Mouse (Mus musculus): ENCODE results near the gene Csrp1. TPM values are rescaled to one million over a fixed set of nuclear protein-coding genes. Genes with fewer than 3 reads are reported as not detected.

The Csrp1 gene
- total and polyA plus RNA-seq, 3 experiments, result 44.4 to 73.0 TPM; not detected in 1

DNA sequence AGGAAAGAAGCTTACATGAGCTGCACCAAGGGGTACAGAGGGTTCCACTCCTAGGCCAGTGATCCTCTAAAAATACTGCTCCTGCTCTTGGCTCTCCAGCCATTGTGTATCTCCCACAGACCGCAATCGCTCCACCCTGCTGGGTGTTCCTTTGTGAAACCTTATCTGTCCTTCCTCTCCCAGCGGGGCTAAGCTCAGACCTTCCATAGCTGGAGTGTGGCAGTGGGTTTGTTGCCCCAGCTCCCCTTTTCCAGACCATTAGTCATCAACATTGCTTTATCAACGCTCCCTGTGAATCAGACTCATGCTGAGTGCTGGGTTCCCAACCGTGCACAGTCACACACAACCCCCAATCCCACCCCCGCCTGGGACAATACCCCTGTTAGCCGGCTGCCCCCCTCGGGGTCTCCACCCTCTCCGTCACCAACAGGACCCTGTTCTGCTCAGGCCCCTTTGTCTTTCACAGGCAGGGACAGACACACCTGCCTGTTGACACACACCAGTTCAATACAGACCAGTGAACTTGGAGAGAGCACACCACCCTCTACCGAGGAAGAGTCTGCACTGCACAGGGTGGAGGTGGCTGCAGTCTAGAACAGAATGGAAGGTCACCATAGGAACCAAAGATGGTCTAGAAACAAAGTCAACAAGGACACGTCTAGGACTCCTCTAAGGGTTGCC, 44.3 kb upstream of the Csrp1 start:
- peak overlapping the region; percentile 25 for H3K27ac ChIP-seq (ENCODE audit: control insufficient read depth, low read depth, low read length)
- H3K4me3 ChIP-seq (ENCODE audit: control insufficient read depth in 1 of 2, insufficient read depth in 1 of 2, low read depth in 2 of 2, low read length in 2 of 2), result peak overlapping the region; percentile 18 to 31
- H3K36me3 ChIP-seq (ENCODE audit: control insufficient read depth in 1 of 2, insufficient read depth in 2 of 2, low read length in 2 of 2), result peaks cover 0 to 14% of the 10 kb centered on the region in 2 experiments; a peak in 2 of 4 replicates
- H3K9me3 ChIP-seq (replicated peaks; ENCODE audit: insufficient read depth, low read length), result no peaks in the 10 kb centered on the region
- peaks cover 2 to 21% of the 10 kb centered on the region in 2 experiments for H3K4me1 ChIP-seq (ENCODE audit: control insufficient read depth in 1 of 2, insufficient read depth in 2 of 2, low read length in 2 of 2)
- H3K9ac ChIP-seq (ENCODE audit: control insufficient read depth, low read depth, low read length, poor library complexity, severe bottlenecking), result peak overlapping the region; percentile 0
- no peaks in the 10 kb centered on the region for H3K79me2 ChIP-seq (ENCODE audit: control insufficient read depth, insufficient read depth, low read length, poor library complexity)
- peak; percentile 58 for TF ChIP-seq ETS1 (IDR thresholded peaks at IDR 0.05; ENCODE audit: low read depth, low read length)
- peak; percentile 11 for TF ChIP-seq RAD21 (IDR thresholded peaks at IDR 0.05; ENCODE audit: low read depth, low read length)
- TF ChIP-seq MAFK (IDR thresholded peaks at IDR 0.05; ENCODE audit: borderline replicate concordance, low read depth, low read length), result no peak
- TF ChIP-seq MAZ (IDR thresholded peaks at IDR 0.05; ENCODE audit: low read depth, low read length), result 0 out of 2 replicates have a peak, but pooled peaks have one; percentile 53
- TF ChIP-seq ELF1 (IDR thresholded peaks at IDR 0.05; ENCODE audit: low read depth, low read length), result 0 out of 2 replicates have a peak, but pooled peaks have one; percentile 31
- peak; percentile 50 to 56; a peak in 1 of 4 replicates for TF ChIP-seq EP300 (IDR thresholded peaks at IDR 0.05; ENCODE audit: low read depth in 1 of 2, low read length in 2 of 2)
- 0 out of 2 replicates have a peak, but pooled peaks have one; percentile 5 for TF ChIP-seq MAX (IDR thresholded peaks at IDR 0.05; ENCODE audit: low read length)
- peak; percentile 46; the same call in 1 of the 2 replicates for TF ChIP-seq TCF12 (IDR thresholded peaks at IDR 0.05; ENCODE audit: low read depth, low read length)
- TF ChIP-seq GATA1 (IDR thresholded peaks at IDR 0.05; ENCODE audit: low read depth, low read length), result peak; percentile 62
- peak; percentile 19 to 58 (median 58); a peak in 5 of 6 replicates for TF ChIP-seq CTCF (IDR thresholded peaks at IDR 0.05 in 2 of 3, conservative IDR thresholded peaks at IDR 0.05 in 1 of 3; ENCODE audit: control insufficient read depth in 1 of 3, insufficient read depth in 1 of 3, low read depth in 2 of 3, low read length in 3 of 3, poor library complexity in 1 of 3, severe bottlenecking in 1 of 3)
- peak; percentile 66; the same call in 1 of the 2 replicates for TF ChIP-seq MXI1 (IDR thresholded peaks at IDR 0.05; ENCODE audit: low read depth, low read length)
- no peak for TF ChIP-seq NRF1 (IDR thresholded peaks at IDR 0.05; ENCODE audit: insufficient read depth, low read depth, low read length, poor library complexity, severe bottlenecking)
- TF ChIP-seq SIN3A (IDR thresholded peaks at IDR 0.05; ENCODE audit: low read length), result peak; percentile 67; the same call in 1 of the 2 replicates
- no peak for TF ChIP-seq MYC (IDR thresholded peaks at IDR 0.05; ENCODE audit: low read depth, low read length)
- TF ChIP-seq RCOR1 (IDR thresholded peaks at IDR 0.05; ENCODE audit: low read depth, low read length), result no peak; the same call in none of the 2 replicates
- TF ChIP-seq CHD2 (IDR thresholded peaks at IDR 0.05; ENCODE audit: low read length), result no peak
- peak; percentile 33; the same call in 1 of the 2 replicates for TF ChIP-seq SMC3 (IDR thresholded peaks at IDR 0.05; ENCODE audit: low read depth, low read length)
- DNase-seq (ENCODE audit: low read depth, low spot score), result peak; percentile 76
- no peaks in the 10 kb centered on the region for H3K27me3 ChIP-seq (ENCODE audit: control insufficient read depth in 1 of 2, insufficient read depth in 2 of 2, low read length in 2 of 2)

DNA sequence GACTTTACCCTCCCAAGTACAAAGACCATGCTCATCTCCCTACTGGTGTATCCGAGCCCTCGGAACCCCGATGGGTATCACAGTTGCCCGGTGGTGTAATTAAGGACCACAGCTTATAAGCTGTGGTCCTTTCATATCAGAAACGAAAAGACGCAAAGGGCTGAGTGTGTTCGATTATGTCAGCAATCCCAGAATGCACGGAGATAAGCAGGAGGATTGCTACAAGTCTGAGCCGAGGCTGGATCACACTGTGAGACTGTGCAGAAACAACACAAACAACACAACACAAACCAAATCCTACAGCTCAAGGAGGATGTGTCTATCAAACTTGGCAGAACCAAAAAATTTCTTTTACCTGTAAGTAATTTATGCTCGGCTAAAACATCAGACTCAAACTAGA, 43.6 kb upstream of the Csrp1 start:
- no peaks in the 10 kb centered on the region for H3K79me2 ChIP-seq (ENCODE audit: control insufficient read depth, insufficient read depth, low read length, poor library complexity)
- DNase-seq (ENCODE audit: low read depth, low spot score), result peak; percentile 61
- H3K4me1 ChIP-seq (ENCODE audit: control insufficient read depth in 1 of 2, insufficient read depth in 2 of 2, low read length in 2 of 2), result peaks cover 2 to 25% of the 10 kb centered on the region in 2 experiments
- TF ChIP-seq BHLHE40 (IDR thresholded peaks at IDR 0.05; ENCODE audit: borderline replicate concordance, low read depth, low read length) (no peak), TAL1 (IDR thresholded peaks at IDR 0.05; ENCODE audit: low read length) (0 out of 2 replicates have a peak, but pooled peaks have one; percentile 11), TBP (IDR thresholded peaks at IDR 0.05; ENCODE audit: low read depth, low read length) (no peak), GATA1 (IDR thresholded peaks at IDR 0.05; ENCODE audit: low read depth, low read length) (peak; percentile 62), POLR2A (IDR thresholded peaks at IDR 0.05; ENCODE audit: control insufficient read depth in 1 of 2, insufficient read depth in 1 of 2, low read depth in 1 of 2, low read length in 2 of 2, poor library complexity in 1 of 2) (no peak)
- H3K27ac ChIP-seq (ENCODE audit: control insufficient read depth, low read depth, low read length), result peak overlapping the region; percentile 25
- H3K4me3 ChIP-seq (ENCODE audit: control insufficient read depth in 1 of 2, insufficient read depth in 1 of 2, low read depth in 2 of 2, low read length in 2 of 2), result peak overlapping the region; percentile 18 to 31
- no peaks in the 10 kb centered on the region for H3K9me3 ChIP-seq (replicated peaks; ENCODE audit: insufficient read depth, low read length)
- peak overlapping the region; percentile 15 for H3K9ac ChIP-seq (ENCODE audit: control insufficient read depth, low read depth, low read length, poor library complexity, severe bottlenecking)
- H3K36me3 ChIP-seq (ENCODE audit: control insufficient read depth in 1 of 2, insufficient read depth in 2 of 2, low read length in 2 of 2), result peaks cover 0 to 17% of the 10 kb centered on the region in 2 experiments; a peak in 2 of 4 replicates
- H3K27me3 ChIP-seq (ENCODE audit: control insufficient read depth in 1 of 2, insufficient read depth in 2 of 2, low read length in 2 of 2), result no peaks in the 10 kb centered on the region

Measured in MEL (cell line).